Mouse (Mus musculus) ovary, postnatal 14 days (tissue): ENCODE measurements around the gene Pld2.
"Not testable (repeated sequence)": the region's sequence is repeated elsewhere in the genome, so short reads cannot be mapped to it uniquely, and the experiment has no call there.

Source experiments
- DNase-seq: peaks from one replicate; pipeline ENCODE4 v3.0.0; 2022; ENCODE audit warnings: low spot score

Pld2 gene

GRCm38 (mm10) chr11:70525726-70526125, 14.1 kb upstream of the Pld2 start:
- no peak for DNase-seq

- DNase-seq, result no peak
Measured at GRCm38 (mm10) chr11:70526211-70526610, 13.7 kb upstream of the Pld2 start.

- DNase-seq, result no peak
Measured at GRCm38 (mm10) chr11:70528610-70529009, 11.3 kb upstream of the Pld2 start.

DNA sequence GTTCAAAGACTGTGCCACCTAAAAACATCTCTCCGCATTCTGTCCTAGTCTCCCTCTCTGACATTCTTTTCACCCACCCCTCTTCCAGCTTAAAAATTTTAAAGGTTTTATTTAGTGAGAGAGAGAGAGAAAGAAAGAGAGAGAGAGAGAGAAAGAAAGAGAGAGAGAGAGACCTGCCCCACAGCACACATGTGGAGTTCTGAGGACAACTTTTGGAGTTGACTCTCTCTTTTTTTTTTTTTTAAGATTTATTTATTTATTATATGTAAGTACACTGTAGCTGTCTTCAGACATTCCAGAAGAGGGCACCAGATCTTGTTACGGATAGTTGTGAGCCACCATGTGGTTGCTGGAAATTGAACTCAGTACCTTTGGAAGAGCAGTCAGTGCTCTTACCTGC, 8.8 kb upstream of the Pld2 start:
- DNase-seq, result not testable (repeated sequence)

- DNase-seq, result no peak
Measured at GRCm38 (mm10) chr11:70532839-70533238, 7.0 kb upstream of the Pld2 start, which contains the start of gene Gm40193. TSS of gene Gm40193 (minus strand) at chr11:70532939.

- no peak for DNase-seq
Measured at GRCm38 (mm10) chr11:70539423-70539822, 441 bp upstream of the Pld2 start.

- no peak for DNase-seq
Measured at GRCm38 (mm10) chr11:70540928-70541327, 1.1 kb downstream of the Pld2 start.

DNA sequence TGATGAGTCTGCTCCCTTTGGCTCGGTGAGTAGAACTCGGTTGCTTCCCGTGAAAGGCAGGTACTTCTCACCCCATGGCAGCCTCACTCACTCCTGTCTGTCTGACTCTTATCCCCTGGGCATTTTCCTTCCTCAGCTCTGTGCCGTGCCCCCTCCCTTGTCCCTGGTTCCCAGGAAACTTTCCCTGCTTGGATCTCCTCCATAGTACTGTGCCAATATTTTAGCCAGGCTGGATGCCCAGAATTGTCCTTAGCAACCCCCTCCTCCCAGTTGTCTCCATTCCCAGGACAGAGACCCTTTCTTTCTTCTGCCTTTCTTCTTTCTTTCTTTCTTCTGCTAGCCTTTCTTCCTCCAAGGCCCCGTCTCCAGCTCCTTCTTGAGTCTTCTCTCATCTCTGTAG, 1.6 kb downstream of the Pld2 start:
- no peak for DNase-seq

- DNase-seq, result no peak
Measured at GRCm38 (mm10) chr11:70544496-70544895, 4.6 kb downstream of the Pld2 start.

GRCm38 (mm10) chr11:70551526-70551925, 11.7 kb downstream of the Pld2 start:
- DNase-seq, result no peak

- DNase-seq, result no peak
Measured at GRCm38 (mm10) chr11:70553940-70554339, 14.1 kb downstream of the Pld2 start.

- DNase-seq, result no peak
Measured at GRCm38 (mm10) chr11:70557545-70557944, 17.7 kb downstream of the Pld2 start.

GRCm38 (mm10) chr11:70561937-70562286, 22.0 kb downstream of the Pld2 start:
- no peak for DNase-seq

DNA sequence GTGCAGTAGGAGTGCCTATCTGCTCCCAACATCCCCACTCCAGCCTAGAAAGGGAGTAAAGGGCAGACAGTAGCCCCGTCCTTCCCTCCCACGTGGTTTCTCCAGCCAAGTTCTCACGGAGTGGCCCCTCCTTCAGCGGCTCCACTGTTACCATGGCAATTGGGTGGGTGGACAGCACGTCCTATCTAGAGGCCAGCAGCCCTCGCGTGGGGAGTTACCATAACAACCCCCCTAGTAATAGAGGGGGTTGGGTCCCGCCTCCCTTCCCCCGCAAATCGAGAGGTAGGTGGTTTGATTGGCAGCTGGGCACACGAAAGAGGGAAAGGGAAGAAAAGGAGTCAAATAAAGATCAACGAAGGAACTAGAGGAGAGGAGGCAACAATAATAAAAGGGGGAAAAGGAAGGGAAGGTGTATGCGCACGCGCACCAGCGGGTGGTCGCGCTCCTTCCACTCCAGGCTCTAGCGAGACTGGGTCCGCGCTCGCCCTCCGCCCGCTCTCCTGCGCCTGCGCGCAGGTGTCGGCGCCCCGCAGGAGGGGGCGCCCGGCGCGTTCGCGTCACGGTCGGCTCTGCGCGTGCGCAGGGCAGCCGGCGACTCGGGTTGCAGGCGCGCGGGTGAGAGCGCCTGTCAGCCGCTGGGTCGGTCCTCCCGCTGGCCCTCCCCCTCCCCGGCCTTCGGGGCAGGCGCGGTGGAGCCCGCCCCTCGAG, 22.6 kb downstream of the Pld2 start, which contains the start of gene Mink1:
Mink1 (plus strand) TSS at position 595 of the 708 bp plus-strand sequence.
- peak; percentile 82 for DNase-seq

GRCm38 (mm10) chr11:70562995-70563469, 23.2 kb downstream of the Pld2 start:
- no peak for DNase-seq

DNA sequence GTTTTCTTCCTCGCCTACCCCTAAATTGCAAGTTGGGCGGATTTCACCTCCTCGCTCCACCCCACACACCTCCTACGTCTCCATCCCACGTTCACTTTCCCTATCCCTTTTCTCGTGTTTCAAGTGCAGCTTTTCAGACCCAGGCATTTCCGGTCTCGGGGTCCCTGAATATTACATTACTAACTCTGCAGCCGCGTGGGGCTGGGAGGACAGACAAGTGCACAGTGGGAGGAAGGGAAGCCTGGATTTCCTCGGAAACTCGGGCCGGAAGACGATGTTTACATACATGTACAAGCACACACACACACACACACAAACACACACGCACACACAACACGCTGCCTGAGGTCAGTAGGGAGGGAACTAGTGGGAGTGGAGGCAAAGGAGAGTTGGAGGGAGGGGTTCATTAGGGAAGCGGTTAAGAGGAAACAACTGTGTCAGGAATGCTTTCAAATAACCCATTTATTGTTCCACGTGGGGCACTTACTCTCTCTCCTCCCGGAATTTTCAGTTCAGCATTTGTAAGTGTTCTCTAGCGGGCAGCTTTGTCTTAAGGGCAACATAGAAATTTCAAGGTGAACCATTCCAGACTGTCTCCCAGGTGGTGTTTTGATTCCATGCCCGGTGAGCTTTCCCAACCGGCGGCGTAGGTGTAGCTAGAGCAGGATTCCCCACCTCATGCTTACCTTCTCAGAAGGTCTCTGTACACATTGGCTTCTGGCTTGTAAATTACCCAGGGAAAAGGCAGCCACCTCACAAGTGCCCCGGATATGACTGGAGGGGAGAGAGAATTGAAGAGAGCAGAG, 23.8 kb downstream of the Pld2 start:
- no peak for DNase-seq

GRCm38 (mm10) chr11:70564276-70564873, 24.5 kb downstream of the Pld2 start:
- no peak for DNase-seq

DNA sequence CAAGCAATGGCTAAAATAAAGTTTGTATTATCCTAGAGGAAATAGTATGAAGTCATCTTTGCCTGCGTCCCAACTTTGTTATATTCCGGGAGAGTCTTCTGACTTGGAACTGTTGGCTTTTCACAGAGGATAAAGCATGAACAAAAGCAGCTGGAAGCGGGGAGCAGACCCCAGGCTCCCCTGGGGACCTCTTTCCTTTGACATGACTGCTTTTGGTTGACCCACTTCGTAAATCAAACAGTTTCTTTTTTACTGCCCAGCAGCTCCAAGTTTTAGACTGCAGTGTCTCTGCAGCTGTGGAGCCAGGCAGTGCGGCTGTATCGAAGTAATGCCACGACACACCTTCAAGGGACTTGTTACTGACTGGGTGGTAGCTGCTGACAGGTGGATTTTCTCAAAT, 26.7 kb downstream of the Pld2 start:
- no peak for DNase-seq

DNA sequence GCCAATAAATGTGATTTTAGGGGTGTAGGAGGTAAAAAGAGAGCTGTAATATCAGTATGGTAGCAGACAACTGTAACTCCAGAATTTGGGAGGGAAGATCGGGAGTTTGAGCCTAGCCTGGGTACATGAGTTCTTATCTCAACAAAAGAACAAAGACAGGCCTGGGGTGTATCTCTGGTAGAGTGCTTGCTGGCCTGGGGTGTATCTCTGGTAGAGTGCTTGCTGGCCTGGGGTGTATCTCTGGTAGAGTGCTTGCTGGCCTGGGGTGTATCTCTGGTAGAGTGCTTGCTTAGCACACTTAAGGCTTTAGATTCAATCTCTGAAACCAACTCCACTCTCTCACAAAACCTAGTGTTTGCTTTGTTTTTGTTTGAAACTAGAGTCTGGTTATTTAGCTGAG, 30.8 kb downstream of the Pld2 start:
- not testable (repeated sequence) for DNase-seq

DNA sequence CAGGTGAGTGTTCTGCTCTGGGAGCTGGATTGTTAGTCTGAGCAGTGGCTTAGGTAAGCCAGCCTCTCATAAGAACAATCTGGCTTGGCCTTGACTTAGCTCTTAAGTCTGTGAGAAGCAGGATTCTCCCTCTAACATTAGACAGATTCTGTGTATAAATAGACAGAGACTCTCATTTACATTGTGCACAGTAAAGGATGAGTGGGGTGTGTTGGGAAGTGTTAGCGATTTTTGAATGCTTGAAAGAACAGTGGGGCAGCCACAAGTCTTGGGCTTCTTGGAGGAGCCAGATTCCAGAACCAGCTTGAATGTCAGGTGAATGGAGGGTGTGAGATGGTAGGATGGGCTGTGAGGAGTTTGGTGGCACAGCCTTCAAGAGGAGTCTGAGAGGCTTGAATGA, 31.8 kb downstream of the Pld2 start:
- DNase-seq, result no peak

DNA sequence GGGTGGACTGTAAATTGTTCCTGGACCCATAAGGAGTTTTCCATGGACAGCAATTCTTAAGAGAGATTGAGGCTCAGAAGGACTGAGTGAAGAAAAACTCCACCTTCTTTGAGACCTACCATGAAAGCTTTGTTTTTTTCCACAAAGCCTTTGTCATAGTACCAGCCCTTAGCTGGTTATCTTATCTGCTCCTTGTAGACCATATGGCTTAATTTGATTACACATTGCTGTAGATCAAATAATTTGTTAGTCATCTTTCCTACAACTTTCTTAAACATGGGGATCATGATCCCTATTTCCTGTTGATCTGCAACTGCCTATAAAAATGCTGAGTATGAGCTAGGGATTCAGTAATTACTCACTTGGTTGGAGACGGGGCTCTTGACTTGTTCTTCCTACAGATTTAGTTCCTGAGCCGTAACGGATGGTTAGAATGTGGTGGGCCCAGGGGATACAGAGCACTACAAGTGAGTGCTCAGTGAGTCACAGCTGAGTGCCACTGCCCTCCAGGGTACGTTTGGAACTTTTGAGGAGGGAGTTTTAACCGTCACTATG, 32.6 kb downstream of the Pld2 start:
- no peak for DNase-seq

DNA sequence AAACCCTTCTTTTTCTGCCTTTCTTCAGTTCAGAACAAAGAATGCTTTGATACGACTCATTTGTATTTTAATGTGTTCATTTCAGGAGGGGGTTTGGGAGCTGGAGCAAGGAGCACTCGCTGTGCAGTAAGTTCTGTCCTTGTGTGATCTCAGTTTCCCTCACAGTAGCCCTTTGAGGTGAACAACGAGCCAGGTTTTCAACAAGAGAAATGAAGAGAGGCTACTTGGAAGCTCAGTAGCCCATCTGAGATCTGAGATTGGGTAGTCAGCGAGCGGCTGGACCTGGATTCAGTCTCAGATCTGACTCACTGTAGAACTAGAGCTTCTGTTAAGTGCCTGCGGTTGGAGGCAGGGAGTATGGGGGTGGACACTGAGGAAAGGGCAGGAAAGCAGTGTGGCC, 34.0 kb downstream of the Pld2 start:
- DNase-seq, result no peak

GRCm38 (mm10) chr11:70577201-70577600, 37.3 kb downstream of the Pld2 start:
- no peak for DNase-seq
